Mouse (Mus musculus): Measurements from ENCODE around the gene St6galnac3.

GRCm38 (mm10) chr3:153682303-153682702, 42.7 kb downstream of the St6galnac3 start:
- no peak for TF ChIP-seq POLR2A (IDR thresholded peaks at IDR 0.05; ENCODE audit: borderline replicate concordance, extremely low read depth, low read depth, low read length)
- TF ChIP-seq CTCF (IDR thresholded peaks at IDR 0.05; ENCODE audit: insufficient read depth, low read length) = no peak

Data from lung, adult 2 months (tissue).